Mouse (Mus musculus) right cerebral cortex, adult 18-20 months (tissue): ENCODE results near the gene Cyp24a1.

Source experiments
- DNase-seq: peaks from one replicate; pipeline ENCODE4 v3.0.0; 2022; ENCODE audit warnings: mixed read lengths

Gene Cyp24a1

DNA sequence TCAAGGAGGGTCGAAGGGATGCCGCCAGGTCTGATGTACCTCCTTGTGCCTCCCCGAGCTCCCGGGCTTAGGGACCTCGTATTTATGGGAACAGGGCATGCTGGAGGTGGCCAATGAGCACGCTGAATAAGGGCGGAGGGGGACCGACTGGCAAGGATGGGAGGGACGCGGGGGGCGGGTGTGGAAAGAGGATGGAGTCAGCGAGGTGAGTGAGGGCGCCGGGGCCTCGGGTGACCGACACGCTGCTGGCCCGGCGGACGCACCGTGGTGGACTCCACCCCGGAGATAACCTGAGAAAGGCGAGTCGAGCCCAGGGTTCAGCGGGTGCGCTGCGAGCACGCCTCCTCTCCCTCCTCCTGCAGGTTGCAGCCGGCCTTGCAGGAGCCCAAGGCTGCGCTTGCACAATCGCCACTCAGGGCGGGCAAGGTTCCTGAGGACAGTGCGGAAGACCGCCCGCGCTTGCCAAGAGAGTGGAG is at the start of gene Cyp24a1:
Gene Cyp24a1 (minus strand): TSS at position 55 of the 476 bp plus-strand sequence.
- DNase-seq = no peak

DNA sequence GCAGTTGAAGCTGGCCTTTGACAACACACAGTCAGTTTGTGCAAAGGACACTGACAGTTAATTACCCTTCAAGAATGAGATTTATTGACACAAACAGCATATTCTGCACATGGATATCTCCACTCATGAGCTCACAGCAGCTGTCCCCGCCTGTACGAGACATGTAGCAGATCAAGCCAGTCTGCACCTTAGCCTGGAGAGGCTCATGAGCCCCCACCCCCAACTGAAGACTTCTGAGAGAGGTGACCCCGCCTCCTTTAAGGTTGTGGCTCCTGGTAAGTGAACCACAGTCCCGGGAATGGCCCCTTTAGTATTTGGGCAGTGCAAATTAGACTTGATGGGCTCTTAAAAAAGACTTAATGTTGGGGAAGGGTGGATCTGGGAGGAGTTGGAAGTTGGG is 48.8 kb upstream of the Cyp24a1 start:
- no peak for DNase-seq

DNA sequence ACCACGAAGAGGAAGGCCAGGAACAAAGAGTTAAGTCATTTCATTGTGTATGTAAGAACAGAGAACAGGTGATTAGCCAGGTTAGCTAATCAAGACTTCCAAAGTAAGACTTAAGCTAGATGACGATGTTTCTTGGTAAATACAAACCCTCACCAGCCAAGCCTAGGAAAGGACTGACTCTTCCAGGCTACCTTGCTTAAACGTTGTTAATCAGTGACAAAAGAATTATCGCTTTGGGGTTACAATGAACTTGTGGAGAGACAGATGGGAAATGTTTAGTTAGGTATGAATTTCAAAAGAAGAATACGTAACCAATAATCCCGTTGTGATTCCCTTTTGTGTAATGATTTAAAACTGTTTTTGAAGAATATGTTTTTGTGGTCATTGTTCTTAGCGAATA is 48.0 kb upstream of the Cyp24a1 start:
- DNase-seq = no peak

DNA sequence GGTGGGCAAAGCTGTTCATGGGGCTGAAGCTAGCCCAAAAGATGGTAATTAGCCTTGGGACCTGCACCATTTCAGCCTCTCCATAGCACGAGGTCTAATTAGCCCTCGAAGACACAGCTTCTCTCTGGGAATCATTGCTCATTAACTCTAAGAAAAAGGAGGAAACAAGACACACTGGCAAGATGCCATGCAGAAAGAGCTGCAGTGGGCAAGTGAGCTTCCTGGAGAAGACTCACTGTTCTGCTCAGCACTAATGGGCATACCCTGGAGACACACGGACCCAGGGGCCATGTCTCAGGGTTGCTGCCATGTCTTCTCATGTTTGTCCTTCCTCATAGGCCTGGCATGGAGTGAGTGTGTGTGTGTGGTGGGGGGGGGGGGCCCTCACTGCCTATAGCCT is 47.2 kb upstream of the Cyp24a1 start:
- DNase-seq = no peak

DNA sequence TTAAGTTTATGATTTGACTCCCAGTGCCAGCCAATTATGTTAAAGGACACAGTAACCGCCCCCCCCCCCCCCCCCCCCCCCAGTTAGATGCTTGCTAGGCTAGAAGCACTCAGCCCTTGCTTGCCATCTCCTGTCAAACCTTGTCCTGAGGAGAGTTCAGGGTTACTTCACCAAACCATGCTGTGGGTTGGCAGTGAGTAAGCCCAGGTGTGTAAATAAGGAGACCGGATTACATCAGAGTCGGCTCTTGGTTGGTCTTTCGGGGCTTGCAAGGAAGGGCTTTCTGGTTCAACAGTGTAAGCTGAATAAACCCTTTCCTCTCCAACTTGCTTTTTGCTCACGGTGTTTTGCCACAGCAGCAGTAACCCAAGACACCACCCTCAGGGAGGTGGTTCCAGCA is 46.7 kb upstream of the Cyp24a1 start:
- DNase-seq = no peak

DNA sequence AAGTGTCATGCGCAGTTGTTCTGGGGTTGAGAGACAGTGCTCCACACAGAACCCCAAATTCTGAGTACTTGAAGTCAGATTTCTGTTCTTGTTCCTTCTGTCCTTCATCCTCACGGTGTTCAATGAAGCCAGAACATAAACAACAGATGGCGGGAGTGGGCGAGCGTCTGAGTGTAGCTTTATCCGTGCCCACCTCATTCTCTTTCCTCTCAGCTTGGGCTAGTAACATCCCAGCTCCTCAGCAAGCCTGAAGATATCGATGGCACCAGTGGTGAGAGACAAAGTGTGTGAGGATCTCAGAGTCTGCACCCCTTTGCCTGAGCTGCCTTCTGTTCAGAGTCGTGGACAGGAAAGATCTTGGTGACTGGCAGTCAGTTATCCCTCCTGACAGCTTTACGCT is 42.3 kb upstream of the Cyp24a1 start:
- DNase-seq = peak; percentile 84

DNA sequence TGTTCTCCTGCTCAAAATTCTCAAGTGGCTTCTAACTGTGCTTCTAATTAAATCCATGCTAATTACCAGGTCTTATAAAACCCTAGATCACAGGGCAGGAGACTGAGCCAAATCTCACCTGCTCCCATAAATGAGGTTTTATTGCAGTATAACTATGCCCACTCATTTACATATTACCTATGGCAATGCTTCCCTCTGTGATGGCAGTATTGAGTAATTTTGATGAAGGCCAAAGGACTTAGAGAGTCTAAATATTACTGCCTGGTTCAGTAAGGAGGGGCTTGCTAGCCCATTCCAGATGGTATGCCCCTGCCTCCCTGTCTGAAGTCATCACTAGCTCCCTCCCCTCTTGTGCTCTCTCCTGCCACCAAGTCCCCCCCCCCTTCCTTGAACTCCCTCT is 38.9 kb upstream of the Cyp24a1 start:
- no peak for DNase-seq

DNA sequence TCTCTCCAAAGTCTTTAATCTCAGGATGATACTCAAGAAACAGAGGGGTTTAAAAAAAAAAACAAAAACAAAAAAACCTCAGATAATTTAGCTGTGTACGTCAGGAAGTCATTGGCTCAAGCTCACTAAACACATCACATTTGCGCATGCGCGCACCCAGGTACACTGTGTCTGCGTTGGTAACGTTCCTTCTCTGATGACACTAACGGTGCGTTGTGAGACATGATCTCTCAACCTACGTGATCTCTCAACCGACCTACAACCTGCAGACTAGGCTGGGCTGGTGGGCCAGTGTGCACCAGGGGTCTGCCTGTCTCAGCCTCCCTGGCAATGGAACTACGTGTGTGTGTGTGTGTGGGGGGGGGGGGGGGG is 37.8 kb upstream of the Cyp24a1 start:
- no peak for DNase-seq

DNA sequence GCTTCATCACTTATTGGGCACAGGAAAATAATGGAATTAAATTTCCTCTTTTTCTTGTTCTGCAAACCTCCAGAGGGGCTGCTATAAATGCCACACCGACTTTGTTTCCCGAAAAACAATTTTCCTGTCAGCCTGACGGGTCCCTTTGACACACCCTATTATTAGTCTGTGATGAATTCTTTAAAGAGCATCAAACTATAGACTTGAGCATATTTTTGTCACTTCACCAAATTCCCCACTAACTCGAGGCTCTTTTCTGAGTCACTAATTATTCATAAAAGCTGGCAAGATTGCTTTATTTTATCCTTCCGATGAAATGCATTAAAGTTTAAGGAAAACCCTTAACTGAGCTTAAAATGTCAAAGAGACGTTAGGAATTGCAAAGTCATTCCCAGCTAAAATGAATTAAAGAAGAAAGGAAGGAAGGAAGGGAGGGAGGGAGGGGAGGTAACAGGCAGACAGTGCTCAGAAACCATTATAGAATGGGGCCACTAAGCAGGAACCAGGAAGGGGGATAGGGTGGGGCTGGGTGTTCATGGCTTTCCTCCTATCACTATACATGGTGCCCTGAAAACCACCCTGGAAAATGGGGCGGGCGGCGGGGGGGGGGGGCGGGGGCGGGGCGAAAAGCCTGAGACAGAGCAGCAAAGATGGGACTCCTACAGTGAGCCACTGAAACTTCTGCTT is 37.3 kb upstream of the Cyp24a1 start:
- no peak for DNase-seq

DNA sequence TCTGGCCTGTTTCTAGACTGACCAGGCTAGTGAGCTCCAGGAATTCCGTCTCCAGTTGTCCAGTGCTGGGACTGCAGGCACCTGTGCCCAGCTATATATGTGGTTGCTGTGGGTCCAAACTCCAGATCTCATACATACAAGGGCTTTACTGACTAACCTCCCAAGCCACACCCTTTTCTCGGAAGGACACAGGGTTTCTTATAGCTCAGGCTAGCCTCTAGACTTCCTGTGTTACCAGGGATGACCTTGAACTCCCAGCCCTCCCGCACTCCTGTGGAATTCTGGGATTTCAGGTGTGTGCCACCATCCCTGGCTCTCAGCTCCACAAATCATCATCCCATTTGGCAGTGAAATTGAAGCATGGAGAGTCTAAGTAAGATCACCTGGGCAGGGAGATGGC is 33.3 kb upstream of the Cyp24a1 start:
- DNase-seq = no peak

DNA sequence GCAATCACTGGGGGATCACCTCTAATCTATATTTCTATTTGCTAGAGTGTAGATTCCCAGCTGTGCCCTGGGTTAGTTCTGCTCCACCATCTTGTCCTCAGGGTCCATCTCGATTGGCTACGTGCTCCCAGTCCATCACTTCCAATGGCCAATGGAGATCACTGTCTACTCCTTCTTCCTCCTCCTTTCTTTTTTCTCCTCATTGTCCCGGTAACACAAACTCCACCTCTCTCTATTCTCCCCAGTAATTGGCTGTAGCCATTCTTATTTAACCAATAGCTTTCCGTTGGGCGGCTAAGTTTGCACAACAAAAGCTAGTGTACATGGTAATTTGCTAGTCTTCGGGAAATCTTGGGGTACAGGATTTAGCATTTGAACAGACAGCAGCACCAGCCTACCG is 32.8 kb upstream of the Cyp24a1 start:
- DNase-seq = no peak

DNA sequence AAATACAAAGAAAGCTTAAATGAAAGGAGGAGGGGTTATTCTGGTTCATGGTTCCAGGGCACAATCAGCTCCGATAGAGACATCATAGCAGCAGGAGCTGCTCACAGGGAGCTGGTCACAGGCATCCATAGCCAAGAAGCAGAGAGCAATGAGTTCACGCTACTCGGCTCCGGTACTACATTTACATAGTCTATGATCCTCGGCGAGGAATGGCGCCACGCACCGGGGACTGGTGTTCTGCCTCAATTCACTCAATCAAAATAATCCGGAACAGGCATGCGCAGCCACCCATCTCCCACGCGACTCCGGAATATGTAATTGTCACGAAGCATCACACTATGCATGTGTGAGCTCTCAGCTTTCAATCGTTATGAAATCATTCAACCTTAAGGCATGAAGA is 31.1 kb upstream of the Cyp24a1 start:
- no peak for DNase-seq

DNA sequence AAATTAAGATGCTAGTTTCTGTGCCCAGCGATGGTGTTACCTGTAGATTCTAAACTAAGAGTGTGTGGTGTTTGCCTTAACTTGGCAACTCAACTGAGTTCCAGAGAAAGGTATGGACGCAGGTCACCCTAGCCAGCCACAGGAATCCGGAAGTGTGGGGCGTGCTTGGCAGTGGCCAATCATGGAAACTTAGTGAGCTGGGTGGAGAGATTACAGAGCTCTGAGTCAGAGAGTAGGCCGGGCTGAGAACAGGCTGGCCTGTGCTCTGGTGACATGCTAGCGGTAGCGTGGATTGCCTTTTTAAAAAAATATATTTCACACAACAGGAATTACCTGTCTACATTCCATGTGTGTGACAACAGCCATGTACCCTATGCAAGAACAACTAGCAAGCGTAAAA is 29.6 kb upstream of the Cyp24a1 start:
- DNase-seq = no peak

DNA sequence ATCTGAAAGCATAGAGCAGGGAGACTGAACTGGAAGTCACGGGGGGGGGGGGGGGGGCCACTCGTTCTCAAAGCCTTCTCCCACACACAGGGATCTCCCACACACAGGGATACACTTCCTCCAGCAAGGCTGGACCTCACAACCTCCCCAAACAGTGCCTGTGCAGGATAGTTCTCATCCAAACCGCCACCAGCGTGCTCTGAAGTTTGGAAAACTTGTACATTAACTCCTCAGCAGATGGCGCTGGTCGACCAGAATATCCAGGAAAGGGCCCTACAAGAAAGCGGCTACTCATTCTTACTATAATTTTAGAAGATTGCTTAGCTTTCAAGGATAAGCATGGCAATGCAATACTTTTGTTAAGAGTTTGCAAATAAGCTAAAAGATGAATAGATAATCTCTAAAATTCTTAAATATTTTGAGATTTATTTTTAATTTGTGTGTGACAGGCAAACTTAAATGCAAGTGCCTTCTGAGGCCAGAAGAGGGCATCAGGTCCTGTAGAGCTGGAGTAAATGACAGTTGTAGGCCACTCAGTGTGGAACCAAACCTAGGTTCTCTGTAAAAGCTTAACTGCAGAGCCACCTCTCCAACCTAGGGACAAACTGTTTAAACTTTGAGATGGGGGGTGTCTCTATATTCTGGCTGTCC is 23.5 kb upstream of the Cyp24a1 start:
- DNase-seq = peak; percentile 65

DNA sequence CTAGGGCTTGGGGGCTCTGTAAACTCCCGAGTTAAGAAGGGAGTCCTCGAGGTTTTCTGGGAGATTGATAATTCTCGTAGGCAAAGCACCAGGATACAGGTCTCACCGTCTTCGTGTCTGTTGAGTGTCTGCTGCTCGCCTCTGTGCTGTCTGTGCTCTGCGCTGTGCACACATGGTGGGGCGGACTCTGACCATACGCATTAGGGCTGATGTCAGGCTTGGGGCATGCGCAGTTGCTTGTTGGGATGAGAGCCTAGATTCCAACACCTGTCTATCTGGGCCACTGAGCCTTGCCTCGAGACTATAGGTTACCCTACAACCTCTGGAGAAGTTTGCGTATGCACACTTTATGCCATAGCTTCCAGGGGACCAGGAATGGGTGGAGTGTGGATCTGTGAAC is 16.8 kb upstream of the Cyp24a1 start:
- no peak for DNase-seq

DNA sequence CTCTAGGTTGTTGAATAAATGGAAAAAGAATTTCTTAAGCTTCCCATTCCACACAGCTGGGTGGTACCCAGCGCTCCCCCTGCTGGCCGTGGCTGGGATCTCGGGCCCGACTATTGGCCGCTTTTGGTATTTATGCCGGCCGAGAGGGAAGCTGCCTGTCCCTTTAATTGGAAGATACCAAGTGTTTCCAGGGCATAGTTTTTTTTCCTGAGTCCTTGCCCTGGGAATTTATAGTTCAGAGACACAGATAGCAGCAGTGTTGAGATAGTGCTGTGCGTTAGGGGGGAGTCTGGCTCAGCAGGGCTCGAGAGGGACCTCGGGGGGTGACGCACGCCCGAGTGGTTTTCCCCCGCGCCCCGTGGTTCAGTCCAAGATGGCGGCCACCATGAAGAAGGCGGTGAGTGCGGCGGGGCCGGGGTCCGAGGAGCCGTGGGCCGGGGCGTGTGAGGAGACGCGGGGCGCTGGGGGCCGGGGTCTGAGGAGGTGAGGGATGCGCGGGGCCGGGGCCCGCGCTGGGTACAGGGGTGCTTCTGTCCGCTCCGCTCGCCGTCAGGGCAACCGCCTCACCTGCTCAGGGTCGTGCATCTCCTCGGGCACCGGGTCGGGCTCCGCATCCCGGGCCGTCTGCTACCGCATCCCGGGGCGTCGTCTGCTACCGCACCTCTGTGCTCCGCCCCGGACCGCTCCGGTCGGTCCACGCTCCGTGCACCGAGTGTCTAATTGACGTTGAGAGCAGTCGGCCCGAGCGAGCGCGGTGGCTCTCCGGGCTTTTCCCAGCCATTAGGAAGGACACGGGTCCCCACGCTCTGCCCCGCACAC is 14.3 kb upstream of the Cyp24a1 start:
- DNase-seq = peak; percentile 88

DNA sequence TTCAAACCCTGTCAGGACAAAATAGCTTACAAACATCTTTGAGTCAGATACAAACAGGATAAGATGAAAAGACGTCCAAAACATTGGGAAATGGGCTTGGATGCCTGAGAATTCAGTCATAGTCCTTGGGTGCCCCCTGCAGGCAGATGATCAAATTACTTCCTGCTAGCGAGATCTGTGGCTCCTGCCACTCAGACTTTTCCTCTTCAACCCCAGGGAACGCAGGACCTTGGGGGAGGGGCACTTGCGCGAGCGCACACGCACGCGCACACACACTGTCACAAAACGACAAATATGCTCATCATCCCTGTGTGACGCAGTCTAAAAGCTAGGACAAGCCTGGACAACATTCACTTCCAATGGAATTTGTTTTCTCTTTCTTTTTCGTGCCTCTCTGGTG is 11.9 kb upstream of the Cyp24a1 start:
- peak; percentile 91 for DNase-seq

DNA sequence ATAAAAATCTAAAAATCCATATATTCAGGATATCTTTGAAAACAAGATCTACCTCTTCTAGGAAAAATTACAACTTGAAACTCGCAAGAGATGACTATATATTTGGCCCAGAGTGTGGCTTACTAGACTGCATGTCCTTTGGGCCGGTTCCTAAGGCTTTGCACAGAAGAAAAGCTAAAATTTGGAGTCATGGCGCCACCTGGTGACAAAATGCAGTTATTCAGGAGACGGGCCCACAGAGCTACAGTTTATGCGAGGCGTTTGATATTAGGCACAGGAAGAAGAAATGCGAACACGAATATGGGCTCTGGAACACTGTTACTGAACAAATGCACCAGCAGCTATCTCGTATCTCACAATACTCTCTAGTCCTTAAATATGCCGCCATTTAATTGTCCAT is 10.8 kb upstream of the Cyp24a1 start:
- DNase-seq = peak; percentile 85

DNA sequence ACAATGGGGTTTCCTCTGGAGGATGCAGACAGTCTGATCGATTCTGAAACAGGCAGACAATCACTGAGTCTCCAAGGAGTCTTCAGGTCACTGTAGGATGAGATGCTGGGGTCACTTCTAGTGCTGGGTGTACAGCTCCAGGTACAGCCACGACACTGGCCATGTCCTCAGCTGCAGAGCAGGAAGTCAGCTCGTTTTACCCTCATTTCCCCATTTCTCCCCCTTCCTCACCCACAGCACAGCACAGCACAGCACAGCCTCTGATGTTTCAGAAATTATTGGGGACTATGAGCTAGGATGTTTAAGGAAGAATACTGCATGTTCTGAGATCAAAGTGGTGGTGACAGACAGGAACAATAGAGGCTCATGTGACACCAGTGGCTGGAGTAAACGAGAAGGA is 7.0 kb upstream of the Cyp24a1 start:
- DNase-seq = no peak

DNA sequence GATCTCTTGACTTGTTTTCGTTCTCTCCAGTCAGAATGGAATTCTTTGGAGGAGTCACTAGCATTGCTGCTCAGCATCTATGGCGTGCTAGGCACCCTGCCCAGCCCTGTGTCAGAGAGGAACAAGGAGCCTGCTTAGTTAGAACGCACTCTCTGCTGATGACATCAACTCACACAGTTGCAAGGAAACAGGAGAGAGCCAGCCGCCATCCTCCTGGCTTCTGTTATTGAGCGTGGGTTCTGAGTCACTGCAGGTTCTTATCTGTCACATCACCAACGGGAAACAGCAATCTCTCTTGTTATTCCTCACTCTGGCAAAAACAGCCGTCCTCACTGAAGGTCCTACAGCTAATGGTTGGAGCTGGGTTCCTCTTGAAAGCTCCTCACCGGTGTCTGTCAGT is 6.4 kb upstream of the Cyp24a1 start:
- DNase-seq = no peak

DNA sequence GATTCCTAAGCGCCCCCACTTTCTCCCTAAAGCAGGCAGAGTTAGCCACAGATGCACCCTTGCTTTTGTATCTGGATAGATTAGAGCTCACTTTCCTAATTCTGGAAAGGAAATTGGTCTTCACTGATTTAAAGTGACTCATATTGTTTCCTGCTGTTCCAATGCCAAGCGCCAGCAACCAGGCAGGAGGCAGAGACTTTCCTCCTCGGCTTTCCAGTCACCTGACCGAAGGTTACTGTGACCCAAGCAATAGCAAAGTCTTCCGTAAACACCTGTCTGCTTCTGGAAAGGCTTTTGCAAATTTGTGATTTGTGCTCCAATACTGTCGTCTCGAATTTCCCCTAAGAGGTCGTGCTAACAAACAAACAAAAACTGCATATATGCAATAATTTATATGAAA is 1.1 kb upstream of the Cyp24a1 start:
- no peak for DNase-seq

DNA sequence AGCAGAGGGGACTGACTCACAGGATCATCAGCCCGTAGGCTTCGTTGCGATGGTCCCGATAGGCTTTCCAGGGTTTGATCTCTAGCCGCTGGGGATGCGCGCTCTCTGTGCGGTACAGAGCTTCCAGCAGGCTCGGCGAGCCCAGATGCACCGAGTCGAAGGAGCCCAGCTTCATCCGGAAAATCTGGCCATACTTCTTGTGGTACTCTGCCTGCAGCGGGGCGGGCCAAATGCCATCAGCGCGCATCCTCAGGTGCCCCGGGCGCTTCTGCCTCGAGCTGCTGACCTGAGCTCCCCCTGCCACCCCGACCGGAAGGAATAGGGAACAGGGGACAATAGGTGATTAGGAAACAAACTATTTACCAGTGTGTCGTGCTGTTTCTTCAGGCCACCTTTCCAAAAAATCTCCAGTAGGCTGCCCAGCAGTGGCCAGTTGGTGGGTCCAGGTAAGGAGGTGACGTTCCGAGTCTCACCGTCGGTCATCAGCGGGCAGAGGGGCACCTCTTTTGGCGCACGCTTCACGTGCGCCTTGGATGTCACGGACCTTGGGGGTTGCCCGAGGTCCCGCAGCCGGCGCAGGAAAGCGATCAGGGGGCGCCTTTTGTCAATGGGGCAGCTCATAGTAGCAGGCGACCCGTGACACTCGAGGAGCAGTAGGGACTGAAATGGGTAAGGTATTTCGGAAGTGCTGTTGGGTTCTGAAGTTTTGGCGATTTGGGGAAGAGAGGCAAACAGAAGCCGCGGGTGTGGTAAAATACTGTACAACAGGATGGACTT is 603 bp downstream of the Cyp24a1 start, which contains the start of gene Pfdn4:
Gene Pfdn4 (plus strand): TSS at position 275 of the 777 bp plus-strand sequence.
- no peak for DNase-seq
